Mouse (Mus musculus) olfactory bulb, adult 2 months (tissue): ENCODE results near the gene Aqr. TPM values are rescaled to one million over a fixed set of nuclear protein-coding genes. Genes with fewer than 3 reads are reported as not detected.

Experiments
- H3K27ac ChIP-seq: fragments of 200-500 bp; 2 replicates; pipeline ENCODE4 v1.5.1; 2012; ENCODE audit warnings: low read depth, low read length; ENCODE audit not compliant: insufficient read depth
- H3K4me1 ChIP-seq: fragments of 200-500 bp; 2 replicates; pipeline ENCODE4 v1.6.1; 2012; ENCODE audit warnings: low read length; ENCODE audit not compliant: control insufficient read depth, insufficient read depth
- H3K4me3 ChIP-seq: fragments of 200-500 bp; 2 replicates; pipeline ENCODE4 v1.5.1; 2012; ENCODE audit warnings: mild to moderate bottlenecking, low read depth, low read length, moderate library complexity; ENCODE audit not compliant: insufficient read depth
- CTCF ChIP-seq: fragments of 200-500 bp; IDR thresholded peaks from 2 replicates; pipeline ENCODE4 v1.5.1; 2012; ENCODE audit warnings: low read depth, mild to moderate bottlenecking, low read length, moderate library complexity; ENCODE audit not compliant: insufficient read depth
- POLR2A ChIP-seq: fragments of 200-500 bp; IDR thresholded peaks from 2 replicates; pipeline ENCODE4 v1.6.1; 2012; ENCODE audit warnings: mild to moderate bottlenecking, low read depth, low read length, moderate library complexity; ENCODE audit not compliant: insufficient read depth
- WGBS: fragments of 180-500 bp; shearing (Covaris S2); methylation state at CpG from one replicate; pipeline ENCODE4 v1.1.7; 2018; 5-methylcytosine and 5-hydroxymethylcytosine counted together
- polyA plus RNA-seq: library from polyadenylated mRNA; stranded (reverse); fragments of >200 nt; gene quantifications from 2 replicates; pipeline ENCODE4 v1.2.4, GENCODE M21; 2012; ENCODE audit warnings: low replicate concordance; ENCODE audit not compliant: missing spikeins, insufficient read depth, insufficient read length

Aqr gene
- polyA plus RNA-seq, 1 experiment = not detected

DNA sequence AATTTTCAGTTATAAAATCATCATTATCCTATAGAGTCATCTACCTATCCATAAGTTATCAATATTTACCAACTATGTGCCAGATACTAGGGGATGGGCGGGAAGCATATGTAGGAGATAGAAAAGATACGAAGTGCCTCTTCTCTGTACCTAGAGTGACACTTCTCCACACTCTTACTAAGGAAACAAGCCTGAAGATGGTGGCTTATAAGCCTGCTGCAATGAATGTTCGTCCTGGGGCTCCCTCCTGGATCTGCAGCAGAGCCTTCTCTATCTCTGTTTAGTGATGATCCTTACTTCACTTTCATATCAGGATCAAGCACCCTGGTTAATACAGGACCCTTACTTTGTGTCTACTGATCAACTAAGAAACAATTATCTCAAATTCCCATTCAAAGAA is 69.2 kb downstream of the Aqr start:
- no peak for TF ChIP-seq POLR2A
- TF ChIP-seq CTCF = no peak
- H3K4me1 ChIP-seq = no peaks in the 10 kb centered on the region
- H3K4me3 ChIP-seq = no peak overlapping the region
- WGBS = 96% methylated on average over 3 of the region's 3 CpGs
- no peak overlapping the region for H3K27ac ChIP-seq

- Histone ChIP-seq H3K4me1 (no peaks in the 10 kb centered on the region), H3K4me3 (no peak overlapping the region), H3K27ac (no peak overlapping the region)
- TF ChIP-seq POLR2A = no peak
- no peak for TF ChIP-seq CTCF
- WGBS = 97% methylated on average over 3 of the region's 3 CpGs
Measured at GRCm38 (mm10) chr2:114117235-114117634, 69.6 kb downstream of the Aqr start.

GRCm38 (mm10) chr2:114115563-114115962 is 71.3 kb downstream of the Aqr start:
- no peak for TF ChIP-seq POLR2A
- TF ChIP-seq CTCF = no peak
- Histone ChIP-seq H3K4me1 (no peaks in the 10 kb centered on the region), H3K4me3 (no peak overlapping the region), H3K27ac (no peak overlapping the region)
- WGBS = 96% methylated on average over 4 of the region's 4 CpGs

- TF ChIP-seq POLR2A = no peak
- no peak for TF ChIP-seq CTCF
- 69% methylated on average over 23 of the region's 23 CpGs for WGBS
- no peak overlapping the region for H3K4me3 ChIP-seq
- H3K27ac ChIP-seq = no peak overlapping the region
- H3K4me1 ChIP-seq = no peaks in the 10 kb centered on the region
Measured at GRCm38 (mm10) chr2:114107288-114108278, 79.2 kb downstream of the Aqr start.

- Histone ChIP-seq H3K4me3 (no peak overlapping the region), H3K4me1 (no peaks in the 10 kb centered on the region), H3K27ac (no peak overlapping the region)
- 88% methylated on average over 8 of the region's 8 CpGs for WGBS
- TF ChIP-seq POLR2A (no peak), CTCF (no peak)
Measured at GRCm38 (mm10) chr2:114106383-114106782, 80.4 kb downstream of the Aqr start.

- H3K4me1 ChIP-seq = no peaks in the 10 kb centered on the region
- WGBS = 76% methylated on average over 3 of the region's 3 CpGs
- no peak overlapping the region for H3K4me3 ChIP-seq
- no peak overlapping the region for H3K27ac ChIP-seq
- TF ChIP-seq CTCF (no peak), POLR2A (no peak)
Measured at GRCm38 (mm10) chr2:114102471-114102870, 84.4 kb downstream of the Aqr start.

GRCm38 (mm10) chr2:114100834-114101233 is 86.0 kb downstream of the Aqr start:
- no peak overlapping the region for H3K4me3 ChIP-seq
- WGBS = 95% methylated on average over 9 of the region's 9 CpGs
- H3K4me1 ChIP-seq = no peaks in the 10 kb centered on the region
- TF ChIP-seq POLR2A (no peak), CTCF (no peak)
- no peak overlapping the region for H3K27ac ChIP-seq

DNA sequence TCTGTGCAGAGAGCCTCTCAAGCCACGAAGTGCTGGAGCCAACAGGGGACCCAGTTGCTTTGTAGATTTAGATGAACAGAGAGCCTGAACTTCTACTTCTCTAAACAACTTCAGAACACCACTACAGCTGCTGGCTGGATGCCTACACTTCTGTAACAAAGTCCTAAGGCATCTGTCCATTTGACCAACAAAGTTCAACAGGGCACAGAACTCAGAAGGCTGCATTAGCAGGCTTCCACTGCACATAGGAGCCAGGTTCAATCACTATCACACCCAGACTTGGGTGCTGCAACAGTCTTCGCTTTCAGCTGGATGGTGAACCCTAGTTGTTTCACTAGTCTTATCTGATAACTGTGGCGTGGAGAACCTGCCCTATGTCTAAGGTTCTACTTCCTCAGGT is 87.0 kb downstream of the Aqr start:
- 94% methylated on average over 3 of the region's 3 CpGs for WGBS
- Histone ChIP-seq H3K27ac (no peak overlapping the region), H3K4me1 (no peaks in the 10 kb centered on the region), H3K4me3 (no peak overlapping the region)
- TF ChIP-seq CTCF (no peak), POLR2A (no peak)

DNA sequence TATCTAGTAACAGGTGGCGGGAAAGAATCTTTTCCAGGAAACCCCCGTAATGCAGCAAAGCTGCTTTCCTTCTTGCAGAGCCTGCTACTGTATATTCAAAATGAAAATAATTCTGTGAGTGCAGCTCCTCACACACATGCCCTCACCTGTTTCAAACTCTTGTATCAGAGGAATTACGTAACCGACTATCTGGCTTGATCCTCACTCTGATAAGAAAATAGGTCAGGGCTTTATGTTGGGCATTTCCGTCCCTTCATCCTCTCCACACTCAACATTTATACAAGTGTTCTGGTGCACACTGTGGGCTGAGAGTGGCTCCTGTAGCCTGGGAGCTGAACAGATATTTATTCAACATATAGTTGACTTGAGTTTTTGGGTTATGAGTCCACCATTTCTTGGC is 87.7 kb downstream of the Aqr start:
- Histone ChIP-seq H3K4me1 (no peaks in the 10 kb centered on the region), H3K27ac (no peak overlapping the region), H3K4me3 (no peak overlapping the region)
- TF ChIP-seq POLR2A (no peak), CTCF (no peak)
- WGBS = 97% methylated on average over 5 of the region's 5 CpGs
